Mouse (Mus musculus) forebrain, embryonic 16.5 days (tissue): Measurements from ENCODE around the gene Mgat4c. TPM values are rescaled to one million over a fixed set of nuclear protein-coding genes. Genes with fewer than 3 reads are reported as not detected.
"Not testable (repeated sequence)": the region's sequence is repeated elsewhere in the genome, so short reads cannot be mapped to it uniquely, and the experiment has no call there.

Source experiments
- ATAC-seq: fragments of 200-750 bp; cut with Nextera tagmentation; 2 replicates; pipeline ENCODE4 v1.8.0; 2017; ENCODE audit warnings: mild to moderate bottlenecking, moderate library complexity
- H3K27ac ChIP-seq: fragments of 300-500 bp; sonication (generic); 2 replicates; pipeline ENCODE4 v1.5.1; 2014; ENCODE audit warnings: low read length, control low read depth
- H3K27me3 ChIP-seq: fragments of 300-500 bp; sonication (generic); replicated peaks from 2 replicates; pipeline ENCODE4 v1.6.1; 2014; ENCODE audit warnings: low read length; ENCODE audit not compliant: control insufficient read depth, insufficient read depth
- H3K36me3 ChIP-seq: fragments of 300-500 bp; sonication (generic); 2 replicates; pipeline ENCODE4 v1.6.1; 2014; ENCODE audit not compliant: control insufficient read depth, insufficient read depth
- H3K4me1 ChIP-seq: fragments of 300-500 bp; sonication (generic); replicated peaks from 2 replicates; pipeline ENCODE4 v1.6.1; 2014; ENCODE audit warnings: low read length; ENCODE audit not compliant: control insufficient read depth, insufficient read depth
- H3K4me2 ChIP-seq: fragments of 300-500 bp; sonication (generic); 2 replicates; pipeline ENCODE4 v1.6.1; 2014; ENCODE audit warnings: mild to moderate bottlenecking, low read length, control low read depth
- H3K4me3 ChIP-seq: fragments of 300-500 bp; sonication (generic); replicated peaks from 2 replicates; pipeline ENCODE4 v1.5.1; 2014; ENCODE audit warnings: mild to moderate bottlenecking, low read length, control low read depth
- H3K9ac ChIP-seq: fragments of 300-500 bp; sonication (generic); replicated peaks from 2 replicates; pipeline ENCODE4 v1.6.1; 2014; ENCODE audit warnings: low read depth, low read length, control low read depth
- H3K9me3 ChIP-seq: fragments of 300-500 bp; sonication (generic); 2 replicates; pipeline ENCODE4 v1.6.1; 2016; ENCODE audit warnings: low read length; ENCODE audit not compliant: control insufficient read depth
- WGBS: fragments of 180-500 bp; shearing (Covaris S2); extraction: QIAGEN DNeasy Blood & Tissue Kit; methylation state at CpG from one replicate; pipeline ENCODE4 v1.1.7; 2014; 5-methylcytosine and 5-hydroxymethylcytosine counted together
- microRNA-seq: library from miRNA; unstranded; fragments of <30 nt; microRNA quantifications from one replicate; pipeline ENCODE4, GENCODE M21; 2017
- polyA plus RNA-seq: library from polyadenylated mRNA; unstranded; fragments of >200 nt; fragmentation: Nextera tagmentation; extraction: Ambion mirVana; gene quantifications from 2 replicates; pipeline ENCODE4 v1.2.1, GENCODE M21; 2015

The Mgat4c gene
- polyA plus RNA-seq, 1 experiment from 2014 or later, result 24.7 TPM

DNA sequence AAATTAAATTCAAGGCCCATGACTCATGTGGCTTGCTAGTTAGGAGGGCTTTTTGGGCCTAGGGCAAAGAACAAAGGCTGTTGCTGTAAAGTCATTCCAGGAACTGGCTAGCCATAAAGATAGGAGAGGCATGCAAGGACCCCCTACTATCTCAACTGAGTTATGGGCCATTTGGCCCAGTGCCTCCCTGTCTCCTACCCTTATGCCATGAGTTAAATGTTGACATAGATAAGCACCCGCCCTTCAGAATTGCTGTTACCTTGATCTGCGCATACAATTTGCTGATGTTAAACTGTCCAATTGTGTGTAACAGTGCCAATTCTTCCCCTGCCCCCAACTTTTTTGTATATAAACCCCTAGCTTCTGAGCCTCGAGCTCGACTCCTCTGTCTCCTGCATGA, 692.8 kb downstream of the Mgat4c start:
- 93% methylated on average over 4 of the region's 4 CpGs for WGBS
- Histone ChIP-seq H3K4me3 (no peak overlapping the region), H3K4me1 (no peaks in the 10 kb centered on the region), H3K9ac (no peak overlapping the region), H3K4me2 (no peak overlapping the region), H3K27me3 (no peaks in the 10 kb centered on the region), H3K27ac (no peak overlapping the region), H3K36me3 (no peaks in the 10 kb centered on the region), H3K9me3 (no peaks in the 10 kb centered on the region)
- no peak for ATAC-seq

DNA sequence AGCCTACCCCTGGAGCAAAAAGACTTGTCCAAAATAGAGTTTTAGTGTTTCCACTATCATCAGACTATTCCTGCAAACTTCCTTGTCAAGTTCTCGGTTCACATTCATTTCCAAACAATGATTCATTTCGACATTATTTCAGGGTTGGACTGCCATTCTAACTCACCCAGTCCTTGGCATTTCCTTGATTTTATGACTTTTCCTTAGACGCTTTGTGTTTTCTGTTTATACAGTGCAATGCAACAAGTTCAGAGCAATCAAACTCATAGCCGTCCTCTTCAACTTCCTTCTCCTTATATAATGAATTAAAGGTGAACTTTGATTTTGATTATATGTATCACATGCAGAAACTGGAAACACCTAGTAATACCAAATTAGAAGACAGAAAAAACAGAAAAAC, 696.1 kb downstream of the Mgat4c start:
- H3K9ac ChIP-seq, result no peak overlapping the region
- no peak for ATAC-seq
- H3K4me1 ChIP-seq, result no peaks in the 10 kb centered on the region
- no peak overlapping the region for H3K4me2 ChIP-seq
- H3K9me3 ChIP-seq, result no peaks in the 10 kb centered on the region
- 90% methylated on average over 4 of the region's 4 CpGs for WGBS
- no peaks in the 10 kb centered on the region for H3K27me3 ChIP-seq
- no peak overlapping the region for H3K4me3 ChIP-seq
- H3K27ac ChIP-seq, result no peak overlapping the region
- H3K36me3 ChIP-seq, result no peaks in the 10 kb centered on the region

DNA sequence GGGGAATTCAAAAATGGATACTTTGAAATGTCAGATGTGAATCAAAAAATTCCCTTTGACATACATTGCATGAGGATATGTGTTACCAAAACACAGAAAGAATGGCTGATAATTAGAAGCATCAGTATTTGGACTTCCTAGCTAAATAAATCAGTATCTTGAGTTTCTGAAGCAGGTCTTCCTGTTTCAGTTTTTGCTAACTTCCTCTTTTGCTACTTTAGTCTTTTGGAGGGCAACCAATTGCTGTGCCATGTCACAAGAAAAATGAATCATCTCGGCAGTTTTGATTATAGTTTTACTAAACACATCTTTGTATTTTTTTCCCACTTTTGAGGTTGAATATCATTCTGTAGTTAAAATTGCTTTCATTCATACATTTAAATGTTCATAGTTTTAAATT, 707.9 kb downstream of the Mgat4c start:
- H3K27ac ChIP-seq, result no peak overlapping the region
- ATAC-seq, result no peak
- WGBS, result 91% methylated on average over 1 of the region's 1 CpGs
- no peak overlapping the region for H3K4me2 ChIP-seq
- H3K9ac ChIP-seq, result no peak overlapping the region
- H3K9me3 ChIP-seq, result no peaks in the 10 kb centered on the region
- no peaks in the 10 kb centered on the region for H3K36me3 ChIP-seq
- no peaks in the 10 kb centered on the region for H3K4me1 ChIP-seq
- no peak overlapping the region for H3K4me3 ChIP-seq
- no peaks in the 10 kb centered on the region for H3K27me3 ChIP-seq

DNA sequence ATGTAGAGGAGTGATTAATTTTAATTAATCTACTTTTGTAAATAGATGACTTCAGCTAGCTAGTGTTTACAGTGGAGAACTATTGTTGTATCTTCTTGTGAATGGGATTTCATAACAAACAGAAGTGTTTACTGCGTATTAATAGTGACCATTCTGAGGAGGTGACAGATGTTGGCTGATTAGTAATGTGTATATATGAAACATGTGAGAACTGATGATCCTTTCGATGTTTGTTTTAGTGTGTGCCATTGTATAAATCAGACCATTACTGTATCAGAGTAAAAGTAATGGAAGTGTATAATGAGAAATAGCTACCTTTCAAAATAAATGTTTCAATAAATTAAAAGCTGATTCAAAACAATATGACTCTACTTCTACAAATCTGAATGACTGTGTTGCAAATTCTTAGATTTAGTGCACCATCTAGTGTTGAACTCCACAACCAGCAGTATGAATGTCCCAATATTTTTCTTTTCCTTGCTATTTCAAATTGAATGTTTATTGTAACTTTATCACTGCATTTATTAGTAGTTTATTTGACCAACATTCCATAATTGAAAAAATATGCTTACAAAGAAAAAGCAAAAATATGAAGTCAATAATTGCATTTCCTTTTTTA, 736.5 kb downstream of the Mgat4c start:
- no peak overlapping the region for H3K27ac ChIP-seq
- no peaks in the 10 kb centered on the region for H3K36me3 ChIP-seq
- WGBS, result 65% methylated on average over 2 of the region's 2 CpGs
- no peak overlapping the region for H3K4me3 ChIP-seq
- no peak overlapping the region for H3K9ac ChIP-seq
- no peak overlapping the region for H3K4me2 ChIP-seq
- H3K27me3 ChIP-seq, result no peaks in the 10 kb centered on the region
- peak; percentile 54; the same call in 1 of the 2 replicates for ATAC-seq
- no peaks in the 10 kb centered on the region for H3K4me1 ChIP-seq
- H3K9me3 ChIP-seq, result no peaks in the 10 kb centered on the region

DNA sequence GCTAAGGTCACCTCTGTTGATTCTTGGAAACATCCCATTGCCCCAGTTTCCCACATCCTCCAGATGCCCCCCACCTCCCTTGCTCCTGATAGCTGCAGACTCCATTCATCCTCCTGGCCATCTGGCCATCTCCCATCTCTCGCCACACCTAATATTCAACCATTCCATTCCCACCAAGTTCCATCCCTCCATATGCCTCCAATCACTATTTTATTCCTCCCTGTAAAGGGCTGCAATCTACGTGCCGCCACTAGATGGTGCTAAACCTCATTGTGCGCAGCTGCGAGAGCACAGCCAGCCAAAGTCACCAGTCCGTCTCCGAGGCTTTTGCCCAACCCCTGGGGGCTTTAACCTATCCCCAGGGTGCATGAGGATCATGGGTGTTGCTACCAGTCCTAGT, 753.8 kb downstream of the Mgat4c start:
- not testable (repeated sequence) for H3K9me3 ChIP-seq, H3K4me1 ChIP-seq, H3K9ac ChIP-seq, H3K27me3 ChIP-seq, H3K36me3 ChIP-seq, H3K4me2 ChIP-seq, H3K27ac ChIP-seq, H3K4me3 ChIP-seq
- ATAC-seq, result peak; percentile 54
- WGBS, result 6% methylated on average over 5 of the region's 7 CpGs

DNA sequence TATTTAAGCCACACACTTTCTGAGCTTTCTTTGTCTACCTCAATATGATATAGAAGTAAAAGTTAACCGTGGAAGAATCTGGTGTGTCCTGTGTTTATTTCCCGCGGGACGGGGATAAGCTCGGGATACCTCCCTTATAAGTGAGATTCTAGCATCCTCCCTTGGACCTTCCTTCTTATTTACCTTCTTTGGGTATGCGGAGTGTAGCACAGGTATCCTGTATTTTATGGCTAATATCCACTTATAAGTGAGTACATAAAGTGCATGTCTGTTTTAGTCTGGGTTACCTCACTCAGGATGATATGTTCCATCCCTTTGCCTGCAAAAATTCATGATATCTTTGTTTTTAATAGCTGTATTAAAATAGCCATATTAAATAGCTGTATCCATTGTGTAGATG, 754.2 kb downstream of the Mgat4c start:
- not testable (repeated sequence) for H3K27ac ChIP-seq, H3K27me3 ChIP-seq, H3K9ac ChIP-seq, H3K36me3 ChIP-seq, ATAC-seq, H3K4me3 ChIP-seq, H3K9me3 ChIP-seq, H3K4me1 ChIP-seq
- peak overlapping the region; percentile 5; the same call in 1 of the 2 replicates for H3K4me2 ChIP-seq
- WGBS, result 40% methylated on average over 6 of the region's 6 CpGs

Small RNA genes within 50 kb of the gene (microRNA-seq; reads per million reads assigned to microRNA genes)
- gene Mir3059, result 40.1 reads per million, percentile 40 among the genes with 10 or more reads in this experiment
